ENCODE assay signal across 8 mouse cellular contexts in genomic region chr4:123717574-123718433, GRCm38 (mm10). TPM values are rescaled to one million over a fixed set of nuclear protein-coding genes. Genes with fewer than 3 reads are reported as not detected.
DNase-seq lines count a peak whose midpoint lies in the region; ATAC-seq and TF ChIP-seq lines count a peak whose summit lies in the region.

Ndufs5 (minus strand) TSS chr4:123718202.

- peaks cover 19 to 23% of the 10 kb centered on the region in 2 experiments for H3K36me3 ChIP-seq in CH12.LX (replicated peaks in 1 of 2; ENCODE audit: control insufficient read depth in 1 of 2, insufficient read depth in 1 of 2, low read length in 1 of 2)
- no peaks in the 10 kb centered on the region for H3K36me3 ChIP-seq in forebrain, embryonic 11.5 days (ENCODE audit: control insufficient read depth, insufficient read depth, low read length)
- peaks cover 20% of the 10 kb centered on the region for H3K36me3 ChIP-seq in heart, embryonic 16.5 days (ENCODE audit: control insufficient read depth, insufficient read depth)
- H3K36me3 ChIP-seq in liver, embryonic 15.5 days (replicated peaks) = peaks cover 21% of the 10 kb centered on the region
- peaks cover 15% of the 10 kb centered on the region for H3K36me3 ChIP-seq in neural tube, embryonic 12.5 days

- no peak for TF ChIP-seq CTCF in CH12.LX (conservative IDR thresholded peaks at IDR 0.05 in 1 of 2, IDR thresholded peaks at IDR 0.05 in 1 of 2; ENCODE audit: low read depth in 2 of 2, low read length in 2 of 2)

- peak; percentile 97 for DNase-seq in CH12.LX (ENCODE audit: extremely low read depth)
- peak; percentile 95 for DNase-seq in c-Kit-positive CD71-positive TER-119-negative erythroid progenitor cells, embryonic 14.5 days (ENCODE audit: low read depth)
- DNase-seq in forebrain, embryonic 11.5 days (ENCODE audit: low spot score) = peak; percentile 96
- DNase-seq in kidney, postnatal 36 days = peak; percentile 98 to 99
- DNase-seq in telencephalon, adult 2 months (ENCODE audit: low read depth, low spot score) = peak; percentile 96

- dilution Hi-C loops in CH12.LX (cut with MboI; ENCODE audit: extremely low pct_ligation_motif_present, extremely low pct_unique_long_range_greater_than_20kb, low sequenced_read_pairs) = no loop called here

- H3K4me1 ChIP-seq in CH12.LX (ENCODE audit: control insufficient read depth in 1 of 2, insufficient read depth in 2 of 2) = peaks cover 0 to 11% of the 10 kb centered on the region in 2 experiments; a peak in 2 of 4 replicates
- peaks cover 2% of the 10 kb centered on the region; the same call in 1 of the 2 replicates for H3K4me1 ChIP-seq in forebrain, embryonic 11.5 days (replicated peaks; ENCODE audit: control insufficient read depth, insufficient read depth, low read length)
- H3K4me1 ChIP-seq in heart, embryonic 16.5 days (ENCODE audit: control insufficient read depth, insufficient read depth, low read length) = peaks cover 7% of the 10 kb centered on the region
- H3K4me1 ChIP-seq in liver, embryonic 15.5 days (replicated peaks) = peaks cover 18% of the 10 kb centered on the region
- peaks cover 7% of the 10 kb centered on the region for H3K4me1 ChIP-seq in neural tube, embryonic 12.5 days

- in situ Hi-C loops in CH12.LX (cut with MboI; ENCODE audit: low pct_ligation_motif_present, low pct_unique_long_range_greater_than_20kb, low sequenced_read_pairs) = no loop called here

- no peaks in the 10 kb centered on the region for H3K27me3 ChIP-seq in CH12.LX (replicated peaks)
- H3K27me3 ChIP-seq in forebrain, embryonic 11.5 days (ENCODE audit: control insufficient read depth, insufficient read depth, low read length) = no peaks in the 10 kb centered on the region
- H3K27me3 ChIP-seq in heart, embryonic 16.5 days (ENCODE audit: control insufficient read depth, insufficient read depth, low read length) = no peaks in the 10 kb centered on the region
- H3K27me3 ChIP-seq in liver, embryonic 15.5 days = no peaks in the 10 kb centered on the region
- no peaks in the 10 kb centered on the region for H3K27me3 ChIP-seq in neural tube, embryonic 12.5 days (replicated peaks)

- peak; percentile 85 for TF ChIP-seq POLR2A in CH12.LX (IDR thresholded peaks at IDR 0.05; ENCODE audit: low read depth, low read length)

- TF ChIP-seq EP300 in CH12.LX (IDR thresholded peaks at IDR 0.05; ENCODE audit: low read length) = no peak

- no peaks in the 10 kb centered on the region for H3K9me3 ChIP-seq in CH12.LX (replicated peaks; ENCODE audit: low read length)
- no peaks in the 10 kb centered on the region for H3K9me3 ChIP-seq in forebrain, embryonic 11.5 days (ENCODE audit: control insufficient read depth, low read length)
- no peaks in the 10 kb centered on the region for H3K9me3 ChIP-seq in heart, embryonic 16.5 days (replicated peaks; ENCODE audit: control insufficient read depth, low read length)
- no peaks in the 10 kb centered on the region for H3K9me3 ChIP-seq in liver, embryonic 15.5 days (replicated peaks)
- no peaks in the 10 kb centered on the region for H3K9me3 ChIP-seq in neural tube, embryonic 12.5 days

- peak within 1 kb of the TSS; percentile 91 for H3K4me2 ChIP-seq in CH12.LX (ENCODE audit: insufficient read depth, low read depth, poor library complexity, severe bottlenecking)
- H3K4me2 ChIP-seq in forebrain, embryonic 11.5 days (ENCODE audit: low read depth, low read length, severe bottlenecking) = peak within 1 kb of the TSS; percentile 70
- peak within 1 kb of the TSS; percentile 75 for H3K4me2 ChIP-seq in heart, embryonic 16.5 days (ENCODE audit: low read depth, low read length)
- H3K4me2 ChIP-seq in liver, embryonic 15.5 days = peak within 1 kb of the TSS; percentile 81
- H3K4me2 ChIP-seq in neural tube, embryonic 12.5 days (replicated peaks) = peak within 1 kb of the TSS; percentile 83

- TF ChIP-seq RAD21 in CH12.LX (IDR thresholded peaks at IDR 0.05; ENCODE audit: low read depth, low read length) = no peak

- peaks cover 11% of the 10 kb centered on the region for H3K79me2 ChIP-seq in CH12.LX (replicated peaks; ENCODE audit: control insufficient read depth, extremely low read depth, insufficient read depth, poor library complexity, severe bottlenecking)

- H3K27ac ChIP-seq in CH12.LX (ENCODE audit: insufficient read depth, low read depth) = peak within 1 kb of the TSS; percentile 30; the same call in 1 of the 2 replicates
- no peak within 1 kb of the TSS for H3K27ac ChIP-seq in forebrain, embryonic 11.5 days (ENCODE audit: low read depth, low read length)
- peak within 1 kb of the TSS; percentile 84 for H3K27ac ChIP-seq in heart, embryonic 16.5 days (ENCODE audit: low read length)
- H3K27ac ChIP-seq in liver, embryonic 15.5 days (replicated peaks) = peak within 1 kb of the TSS; percentile 85
- no peak within 1 kb of the TSS for H3K27ac ChIP-seq in neural tube, embryonic 12.5 days

- peak; percentile 96 for ATAC-seq in forebrain, embryonic 11.5 days (replicated peaks; ENCODE audit: low FRiP score)
- ATAC-seq in heart, embryonic 16.5 days (replicated peaks; ENCODE audit: extremely low read depth, insufficient read depth, low FRiP score) = peak; percentile 98
- peak; percentile 100 for ATAC-seq in liver, embryonic 15.5 days (ENCODE audit: insufficient read depth)
- peak; percentile 98 for ATAC-seq in neural tube, embryonic 12.5 days (ENCODE audit: low FRiP score, low read depth)

- under 1% methylated on average over 40 of the region's 40 CpGs for WGBS in forebrain, embryonic 11.5 days
- WGBS in heart, embryonic 16.5 days = under 1% methylated on average over 40 of the region's 40 CpGs
- 1% methylated on average over 40 of the region's 40 CpGs for WGBS in liver, embryonic 15.5 days (ENCODE audit: insufficient replicate concordance)
- WGBS in neural tube, embryonic 12.5 days = under 1% methylated on average over 40 of the region's 40 CpGs

- H3K9ac ChIP-seq in CH12.LX (ENCODE audit: insufficient read depth, low read depth) = peak within 1 kb of the TSS; percentile 88
- peak within 1 kb of the TSS; percentile 79 for H3K9ac ChIP-seq in forebrain, embryonic 11.5 days (ENCODE audit: low read length)
- H3K9ac ChIP-seq in heart, embryonic 16.5 days (ENCODE audit: low read length) = peak within 1 kb of the TSS; percentile 88
- peak within 1 kb of the TSS; percentile 75 for H3K9ac ChIP-seq in liver, embryonic 15.5 days
- peak within 1 kb of the TSS; percentile 86 for H3K9ac ChIP-seq in neural tube, embryonic 12.5 days

- peak within 1 kb of the TSS; percentile 83 to 95 (median 94) for H3K4me3 ChIP-seq in CH12.LX (replicated peaks in 1 of 3; ENCODE audit: low read depth in 2 of 3, low read length in 2 of 3, poor library complexity in 1 of 3)
- H3K4me3 ChIP-seq in forebrain, embryonic 11.5 days (ENCODE audit: low read depth, low read length) = peak within 1 kb of the TSS; percentile 81
- H3K4me3 ChIP-seq in heart, embryonic 16.5 days (ENCODE audit: low read length) = peak within 1 kb of the TSS; percentile 69
- peak within 1 kb of the TSS; percentile 70 for H3K4me3 ChIP-seq in liver, embryonic 15.5 days (replicated peaks)
- H3K4me3 ChIP-seq in neural tube, embryonic 12.5 days = peak within 1 kb of the TSS; percentile 79

TF ChIP-seq in CH12.LX, 34 proteins besides CTCF, POLR2A, EP300 and RAD21:
- peak; percentile 82 for TF ChIP-seq HCFC1 (IDR thresholded peaks at IDR 0.05; ENCODE audit: low read depth, low read length)
- no peak for TF ChIP-seq JUND (conservative IDR thresholded peaks at IDR 0.05; ENCODE audit: low read depth, low read length)
- peak; percentile 92 for TF ChIP-seq NRF1 (IDR thresholded peaks at IDR 0.05; ENCODE audit: low read depth, low read length)
- TF ChIP-seq USF1 (IDR thresholded peaks at IDR 0.05; ENCODE audit: low read depth, low read length) = no peak
- peak; percentile 68; the same call in 1 of the 2 replicates for TF ChIP-seq TBP (conservative IDR thresholded peaks at IDR 0.05; ENCODE audit: low read depth, low read length)
- TF ChIP-seq SIN3A (IDR thresholded peaks at IDR 0.05; ENCODE audit: low read length) = peak; percentile 94
- TF ChIP-seq ETS1 (conservative IDR thresholded peaks at IDR 0.05; ENCODE audit: low read depth, low read length) = 0 out of 2 replicates have a peak, but pooled peaks have one; percentile 27
- TF ChIP-seq ELF1 (IDR thresholded peaks at IDR 0.05; ENCODE audit: low read depth, low read length) = peak; percentile 68
- TF ChIP-seq MYC (IDR thresholded peaks at IDR 0.05; ENCODE audit: low read depth, low read length) = no peak
- TF ChIP-seq TCF12 (IDR thresholded peaks at IDR 0.05; ENCODE audit: low read depth, low read length) = peak; percentile 76
- TF ChIP-seq PAX5 (IDR thresholded peaks at IDR 0.05; ENCODE audit: low read length) = no peak
- TF ChIP-seq RCOR1 (conservative IDR thresholded peaks at IDR 0.05; ENCODE audit: low read depth, low read length) = no peak
- peak; percentile 39; the same call in 1 of the 2 replicates for TF ChIP-seq IRF4 (IDR thresholded peaks at IDR 0.05; ENCODE audit: low read depth, low read length)
- TF ChIP-seq ZNF384 (IDR thresholded peaks at IDR 0.05; ENCODE audit: low read depth, low read length) = no peak
- peak; percentile 71; the same call in 1 of the 2 replicates for TF ChIP-seq ZMIZ1 (IDR thresholded peaks at IDR 0.05; ENCODE audit: low read depth, low read length)
- TF ChIP-seq KAT2A (IDR thresholded peaks at IDR 0.05; ENCODE audit: insufficient replicate concordance, low read length) = peak; percentile 85; the same call in 1 of the 2 replicates
- TF ChIP-seq NELFE (IDR thresholded peaks at IDR 0.05; ENCODE audit: low read depth, low read length) = peak; percentile 86
- peak; percentile 47; the same call in 1 of the 2 replicates for TF ChIP-seq MEF2A (IDR thresholded peaks at IDR 0.05; ENCODE audit: borderline replicate concordance, low read depth, low read length)
- TF ChIP-seq CHD1 (IDR thresholded peaks at IDR 0.05; ENCODE audit: low read depth, low read length) = no peak
- TF ChIP-seq POLR2AphosphoS2 (IDR thresholded peaks at IDR 0.05; ENCODE audit: low read depth, low read length) = peak; percentile 68; the same call in 1 of the 2 replicates
- peak; percentile 86 for TF ChIP-seq MXI1 (IDR thresholded peaks at IDR 0.05; ENCODE audit: low read depth, low read length)
TF ChIP-seq in CH12.LX: peak in this region for 14.

RNA-seq across cellular contexts. Expression of gene Ndufs5, which starts in this region (rescaled TPM):
- total RNA-seq in CH12.LX (2012; rRNA removed) (213 and 227 TPM in 2 replicates), CH12.LX (2014; rRNA removed) (174 and 179 TPM in 2 replicates)
- 121 and 145 TPM in 2 replicates for polyA plus RNA-seq in CH12.LX (2012; ENCODE audit: insufficient read length, low read depth)
- 291 and 296 TPM in 2 replicates for polyA plus RNA-seq in forebrain, embryonic 11.5 days (2014; fragmentation: Nextera tagmentation; extraction: Ambion mirVana)
- 519 and 560 TPM in 2 replicates for polyA plus RNA-seq in heart, embryonic 16.5 days (2015; fragmentation: Nextera tagmentation; extraction: Ambion mirVana)
- 144 and 157 TPM in 2 replicates for polyA plus RNA-seq in liver, embryonic 15.5 days (2015; fragmentation: Nextera tagmentation; extraction: Ambion mirVana)
- 377 and 387 TPM in 2 replicates for polyA plus RNA-seq in neural tube, embryonic 12.5 days (2016; fragmentation: Nextera tagmentation; extraction: Ambion mirVana)

Comparison
In these comparisons a context has a peak if more than half of its experiments do, and no peak if none do; other contexts are left out.
1. H3K27ac ChIP-seq: peak in CH12.LX (single experiment), heart, embryonic 16.5 days (single experiment) and liver, embryonic 15.5 days (single experiment); none in forebrain, embryonic 11.5 days (single experiment) and neural tube, embryonic 12.5 days (single experiment).
2. Peak in every context shown above with its lines, with median percentiles within 50 percentile points of each other: DNase-seq, H3K4me2 ChIP-seq, H3K4me3 ChIP-seq, H3K9ac ChIP-seq and ATAC-seq.